ENCODE assay signal across 26 mouse cellular contexts in the genomic region with DNA sequence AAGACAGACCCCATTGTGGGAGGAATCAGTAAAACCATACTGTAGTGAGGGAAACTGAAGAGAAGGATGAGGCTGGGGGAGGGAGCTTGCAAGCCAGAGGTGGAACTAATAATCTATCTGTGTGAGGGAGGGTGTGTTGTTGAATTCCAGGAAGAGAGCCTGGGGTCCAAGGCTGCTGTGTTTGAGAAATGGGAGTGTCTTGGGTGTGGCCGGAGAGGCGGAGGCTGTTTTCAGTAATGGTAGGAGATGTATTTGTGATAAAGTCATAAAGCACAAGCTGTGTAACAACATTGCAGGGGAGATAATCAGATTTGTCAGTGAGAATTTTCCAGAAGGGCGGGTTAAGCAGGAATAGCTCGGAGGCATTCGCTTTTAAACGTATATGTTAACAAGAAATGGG. TPM values are rescaled to one million over a fixed set of nuclear protein-coding genes. Genes with fewer than 3 reads are reported as not detected.
DNase-seq lines count a peak whose midpoint lies in the region; ATAC-seq lines count a peak whose summit lies in the region.
"Had no signal": no experiment of that assay in that cellular context is flagged by ENCODE, and none has a peak within 500 bp of the region (broad histone marks: within the 10 kb centered on the region; RNA-seq: fewer than 3 reads in every experiment).

No protein-coding gene starts in this region.

- no peak for DNase-seq in embryonic facial prominence, embryonic 10.5 days (ENCODE audit: low spot score)
- peak; percentile 27 for DNase-seq in embryonic facial prominence, embryonic 14.5 days (ENCODE audit: low spot score)
- no peak for DNase-seq in cerebellum, adult 18-20 months
- no peak for DNase-seq in embryo, embryonic 9.5 days (ENCODE audit: extremely low spot score)
- DNase-seq in urinary bladder, postnatal 36 days (ENCODE audit: low spot score in 2 of 2): no peak
- DNase-seq: cerebellum, adult 8-10 months; gastrocnemius, adult 2 months; heart, postnatal 14 days; kidney, adult 11 months; kidney, postnatal 14 days; layer of hippocampus, adult 9-11 months; left cerebral cortex, postnatal 4 days; lung, postnatal 10 days; midbrain, embryonic 14.5 days; right cerebral cortex, postnatal 25 days; thymus, postnatal 14 days had no signal

- peaks cover 21% of the 10 kb centered on the region; the same call in 1 of the 2 replicates for H3K4me1 ChIP-seq in embryonic facial prominence, embryonic 13.5 days
- H3K4me1 ChIP-seq in embryonic facial prominence, embryonic 10.5 days: peaks cover 15% of the 10 kb centered on the region
- peaks cover 7% of the 10 kb centered on the region for H3K4me1 ChIP-seq in embryonic facial prominence, embryonic 14.5 days (ENCODE audit: control insufficient read depth, insufficient read depth, low read length)
- H3K4me1 ChIP-seq in liver, embryonic 12.5 days: peaks cover 15% of the 10 kb centered on the region
- no peaks in the 10 kb centered on the region for H3K4me1 ChIP-seq in stomach, embryonic 15.5 days
- H3K4me1 ChIP-seq: forebrain, embryonic 10.5 days; heart, embryonic 12.5 days; hindbrain, embryonic 13.5 days; megakaryocyte, embryonic 14.5 days had no signal

- ATAC-seq in embryonic facial prominence, embryonic 13.5 days (ENCODE audit: insufficient number of reproducible peaks, insufficient read depth, low FRiP score, low TSS enrichment, low read depth): 0 out of 2 replicates have a peak, but pooled peaks have one; percentile 37
- 0 out of 2 replicates have a peak, but pooled peaks have one; percentile 22 for ATAC-seq in embryonic facial prominence, embryonic 14.5 days (ENCODE audit: low read depth)
- ATAC-seq in liver, embryonic 12.5 days: peak; percentile 86
- ATAC-seq in stomach, embryonic 15.5 days (ENCODE audit: insufficient read depth, low FRiP score, low read depth): peak; percentile 68; the same call in 1 of the 2 replicates

- H3K36me3 ChIP-seq in embryonic facial prominence, embryonic 13.5 days: no peaks in the 10 kb centered on the region
- H3K36me3 ChIP-seq in embryonic facial prominence, embryonic 10.5 days (replicated peaks): no peaks in the 10 kb centered on the region
- H3K36me3 ChIP-seq in embryonic facial prominence, embryonic 14.5 days (ENCODE audit: control insufficient read depth, insufficient read depth, low read length): no peaks in the 10 kb centered on the region
- H3K36me3 ChIP-seq in liver, embryonic 12.5 days: peaks cover 97% of the 10 kb centered on the region
- no peaks in the 10 kb centered on the region for H3K36me3 ChIP-seq in stomach, embryonic 15.5 days
- H3K36me3 ChIP-seq: forebrain, embryonic 10.5 days; G1E; heart, embryonic 12.5 days; hindbrain, embryonic 13.5 days had no signal

- no peaks in the 10 kb centered on the region for H3K9me3 ChIP-seq in embryonic facial prominence, embryonic 13.5 days
- no peaks in the 10 kb centered on the region for H3K9me3 ChIP-seq in embryonic facial prominence, embryonic 10.5 days
- H3K9me3 ChIP-seq in embryonic facial prominence, embryonic 14.5 days (ENCODE audit: control insufficient read depth, low read length): no peaks in the 10 kb centered on the region
- no peaks in the 10 kb centered on the region for H3K9me3 ChIP-seq in liver, embryonic 12.5 days (replicated peaks)
- no peaks in the 10 kb centered on the region for H3K9me3 ChIP-seq in stomach, embryonic 15.5 days
- H3K9me3 ChIP-seq: forebrain, embryonic 10.5 days; hindbrain, embryonic 13.5 days had no signal

- no peak overlapping the region for H3K27ac ChIP-seq in embryonic facial prominence, embryonic 13.5 days
- no peak overlapping the region for H3K27ac ChIP-seq in embryonic facial prominence, embryonic 10.5 days (replicated peaks)
- no peak overlapping the region for H3K27ac ChIP-seq in embryonic facial prominence, embryonic 14.5 days (replicated peaks; ENCODE audit: low read depth, low read length)
- H3K27ac ChIP-seq in liver, embryonic 12.5 days: no peak overlapping the region
- H3K27ac ChIP-seq in stomach, embryonic 15.5 days: no peak overlapping the region
- H3K27ac ChIP-seq: forebrain, embryonic 10.5 days; gastrocnemius, adult 2 months; hindbrain, embryonic 13.5 days; left cerebral cortex, adult 2 months had no signal

- H3K4me2 ChIP-seq in embryonic facial prominence, embryonic 13.5 days: no peak overlapping the region
- no peak overlapping the region for H3K4me2 ChIP-seq in embryonic facial prominence, embryonic 14.5 days (ENCODE audit: low read depth, low read length)
- H3K4me2 ChIP-seq in liver, embryonic 12.5 days: peak overlapping the region; percentile 10; the same call in 1 of the 2 replicates
- no peak overlapping the region for H3K4me2 ChIP-seq in stomach, embryonic 15.5 days
- H3K4me2 ChIP-seq: heart, embryonic 12.5 days; hindbrain, embryonic 13.5 days had no signal

- no peak overlapping the region for H3K9ac ChIP-seq in embryonic facial prominence, embryonic 13.5 days
- no peak overlapping the region for H3K9ac ChIP-seq in embryonic facial prominence, embryonic 14.5 days (ENCODE audit: low read depth, low read length)
- no peak overlapping the region for H3K9ac ChIP-seq in liver, embryonic 12.5 days
- no peak overlapping the region for H3K9ac ChIP-seq in stomach, embryonic 15.5 days
- H3K9ac ChIP-seq: heart, embryonic 12.5 days; hindbrain, embryonic 13.5 days had no signal

- H3K4me3 ChIP-seq in embryonic facial prominence, embryonic 13.5 days: no peak overlapping the region
- H3K4me3 ChIP-seq in embryonic facial prominence, embryonic 10.5 days: no peak overlapping the region
- no peak overlapping the region for H3K4me3 ChIP-seq in embryonic facial prominence, embryonic 14.5 days (ENCODE audit: low read depth, low read length)
- H3K4me3 ChIP-seq in liver, embryonic 12.5 days: no peak overlapping the region
- H3K4me3 ChIP-seq in stomach, embryonic 15.5 days (replicated peaks): no peak overlapping the region
- H3K4me3 ChIP-seq: forebrain, embryonic 10.5 days; gastrocnemius, adult 2 months; heart, embryonic 12.5 days; hindbrain, embryonic 13.5 days; left cerebral cortex, adult 2 months; megakaryocyte, embryonic 14.5 days; myocyte had no signal

- whole genome bisulfite sequencing in embryonic facial prominence, embryonic 13.5 days: 52% methylated on average over 6 of the region's 6 CpGs
- WGBS in embryonic facial prominence, embryonic 10.5 days: 84% methylated on average over 6 of the region's 6 CpGs
- 67% methylated on average over 6 of the region's 6 CpGs for WGBS in embryonic facial prominence, embryonic 14.5 days
- WGBS in liver, embryonic 12.5 days (ENCODE audit: insufficient replicate concordance): 54% methylated on average over 6 of the region's 6 CpGs
- 58% methylated on average over 6 of the region's 6 CpGs for WGBS in stomach, embryonic 15.5 days

- H3K27me3 ChIP-seq in embryonic facial prominence, embryonic 13.5 days: no peaks in the 10 kb centered on the region
- H3K27me3 ChIP-seq in embryonic facial prominence, embryonic 10.5 days (replicated peaks; ENCODE audit: low read depth, poor library complexity, severe bottlenecking): no peaks in the 10 kb centered on the region
- no peaks in the 10 kb centered on the region for H3K27me3 ChIP-seq in embryonic facial prominence, embryonic 14.5 days (replicated peaks; ENCODE audit: control insufficient read depth, insufficient read depth, low read length)
- H3K27me3 ChIP-seq in liver, embryonic 12.5 days (replicated peaks): no peaks in the 10 kb centered on the region
- no peaks in the 10 kb centered on the region for H3K27me3 ChIP-seq in stomach, embryonic 15.5 days (replicated peaks)
- H3K27me3 ChIP-seq: heart, embryonic 12.5 days; hindbrain, embryonic 13.5 days; megakaryocyte, embryonic 14.5 days had no signal

RNA-seq across cellular contexts. Expression of a gene that starts 17.4 kb away (rescaled TPM):
- 4.3 and 5.6 TPM in 2 replicates for polyA plus RNA-seq in embryonic facial prominence, embryonic 13.5 days (2015; fragmentation: Nextera tagmentation; extraction: Ambion mirVana)
- 0.34 and 0.76 TPM in 2 replicates for polyA plus RNA-seq in embryonic facial prominence, embryonic 10.5 days (2016; fragmentation: Nextera tagmentation; extraction: Ambion mirVana)
- 5.3 and 6.3 TPM in 2 replicates for polyA plus RNA-seq in embryonic facial prominence, embryonic 14.5 days (2014; fragmentation: Nextera tagmentation; extraction: Ambion mirVana)
- polyA plus RNA-seq in liver, embryonic 12.5 days (2016; fragmentation: Nextera tagmentation; extraction: Ambion mirVana): 53.8 and 56.1 TPM in 2 replicates
- 126 and 128 TPM in 2 replicates for polyA plus RNA-seq in stomach, embryonic 15.5 days (2015; fragmentation: Nextera tagmentation; extraction: Ambion mirVana)
- polyA plus RNA-seq: G1E; midbrain, embryonic 14.5 days had no signal

Comparison
In these comparisons a context has a peak if more than half of its experiments do, and no peak if none do; other contexts are left out.
1. ATAC-seq: peak in every context shown above with its lines; median percentile 86 in liver, embryonic 12.5 days; 68 in stomach, embryonic 15.5 days; 37 in embryonic facial prominence, embryonic 13.5 days; 22 in embryonic facial prominence, embryonic 14.5 days.